Mouse (Mus musculus): ENCODE data around the gene Palm2. TPM values are rescaled to one million over a fixed set of nuclear protein-coding genes. Genes with fewer than 3 reads are reported as not detected.

The Palm2 gene
- polyA plus RNA-seq, 1 experiment: 0.05 TPM

DNA sequence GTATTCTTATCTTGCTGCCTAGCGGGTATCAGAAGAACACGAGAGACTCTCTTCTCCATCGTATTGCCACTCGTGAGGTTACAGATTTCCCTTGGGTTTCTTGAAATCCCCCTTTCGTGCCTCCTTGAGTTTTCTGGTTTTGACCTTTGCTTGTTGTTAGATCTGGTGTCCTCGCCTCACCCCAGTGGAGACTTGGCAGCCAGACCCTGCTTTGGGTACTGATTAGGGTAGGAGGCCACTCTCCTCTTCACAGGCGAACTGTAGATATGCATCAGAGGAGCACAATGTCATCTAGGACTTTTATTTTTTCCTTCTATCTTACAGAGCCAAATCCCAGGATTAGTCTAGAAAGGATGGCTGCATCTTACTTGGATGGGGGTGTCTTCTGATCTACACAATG is 10.0 kb upstream of the Palm2 start:
- no peaks in the 10 kb centered on the region for H3K36me3 ChIP-seq (ENCODE audit: control insufficient read depth, insufficient read depth, low read length)
- DNase-seq: no peak
- H3K4me1 ChIP-seq (ENCODE audit: control insufficient read depth, insufficient read depth, low read length): no peaks in the 10 kb centered on the region
- 83% methylated on average over 7 of the region's 7 CpGs for WGBS
- H3K27ac ChIP-seq (ENCODE audit: insufficient read depth, low read depth, low read length): no peak overlapping the region
- no peaks in the 10 kb centered on the region for H3K27me3 ChIP-seq (replicated peaks; ENCODE audit: control insufficient read depth, insufficient read depth, low read length)
- no peak overlapping the region for H3K4me3 ChIP-seq (ENCODE audit: insufficient read depth, low read depth, low read length)
- no peak for TF ChIP-seq POLR2A (IDR thresholded peaks at IDR 0.05; ENCODE audit: low read depth, low read length)
- no peak for TF ChIP-seq CTCF (conservative IDR thresholded peaks at IDR 0.05; ENCODE audit: insufficient read depth, insufficient read length, low read depth, low read length)

DNA sequence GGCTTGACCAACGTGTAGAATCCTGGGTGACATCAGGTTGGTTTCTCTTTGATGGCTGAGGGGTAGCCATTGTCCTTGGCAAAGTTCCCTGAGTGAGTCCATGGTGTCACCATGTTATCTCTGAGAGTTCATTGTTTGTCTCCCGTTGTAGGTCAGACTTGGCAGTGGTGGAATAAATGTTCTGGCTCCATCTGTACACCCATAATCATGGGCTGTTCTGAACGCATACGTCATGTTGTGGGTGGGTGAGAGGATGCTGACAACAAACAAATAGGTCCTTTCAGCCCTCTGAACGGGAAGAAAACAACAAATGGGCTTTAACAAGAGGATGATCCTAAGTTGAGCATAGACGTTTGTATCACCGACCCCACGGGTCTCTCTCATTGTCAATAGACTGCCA is 5.7 kb upstream of the Palm2 start:
- no peaks in the 10 kb centered on the region for H3K36me3 ChIP-seq (ENCODE audit: control insufficient read depth, insufficient read depth, low read length)
- no peak overlapping the region for H3K27ac ChIP-seq (ENCODE audit: insufficient read depth, low read depth, low read length)
- H3K4me3 ChIP-seq (ENCODE audit: insufficient read depth, low read depth, low read length): no peak overlapping the region
- H3K27me3 ChIP-seq (replicated peaks; ENCODE audit: control insufficient read depth, insufficient read depth, low read length): no peaks in the 10 kb centered on the region
- WGBS: 80% methylated on average over 8 of the region's 8 CpGs
- no peak for DNase-seq
- H3K4me1 ChIP-seq (ENCODE audit: control insufficient read depth, insufficient read depth, low read length): no peaks in the 10 kb centered on the region
- TF ChIP-seq POLR2A (IDR thresholded peaks at IDR 0.05; ENCODE audit: low read depth, low read length) (no peak), CTCF (conservative IDR thresholded peaks at IDR 0.05; ENCODE audit: insufficient read depth, insufficient read length, low read depth, low read length) (no peak)

DNA sequence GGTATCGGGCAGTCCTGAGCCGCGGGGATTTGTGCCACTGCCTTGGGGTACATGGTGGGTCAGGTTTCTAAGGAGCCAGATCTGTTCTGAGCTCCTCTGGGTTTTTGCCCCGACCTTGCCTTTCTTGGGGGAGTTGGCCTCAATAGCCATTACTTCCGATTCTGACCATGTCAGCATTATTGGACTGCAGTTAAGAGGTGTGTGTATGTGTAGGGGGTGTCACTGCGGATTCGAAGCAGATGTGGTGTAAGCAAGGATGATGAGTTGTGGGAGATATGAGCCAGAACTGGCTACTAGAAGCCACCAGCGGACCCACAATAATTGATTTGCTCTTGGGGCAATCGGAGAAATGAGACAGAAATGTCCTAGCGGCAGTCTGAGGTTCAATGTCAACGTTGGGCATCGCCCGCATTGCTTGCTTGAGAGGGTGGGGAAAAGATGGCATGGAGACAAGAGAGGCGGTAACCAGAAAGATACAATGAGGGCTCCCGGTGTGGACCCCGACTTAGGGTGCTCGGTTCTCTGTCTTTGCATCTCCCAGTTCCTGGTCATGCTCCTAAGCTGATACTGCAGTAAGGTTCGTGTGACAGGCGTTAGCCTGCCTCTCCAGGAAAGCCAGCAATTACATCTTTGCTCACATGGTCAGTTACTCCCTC is 786 bp downstream of the Palm2 start:
- 19% methylated on average over 19 of the region's 19 CpGs for WGBS
- H3K4me3 ChIP-seq (ENCODE audit: insufficient read depth, low read depth, low read length): no peak overlapping the region

DNA sequence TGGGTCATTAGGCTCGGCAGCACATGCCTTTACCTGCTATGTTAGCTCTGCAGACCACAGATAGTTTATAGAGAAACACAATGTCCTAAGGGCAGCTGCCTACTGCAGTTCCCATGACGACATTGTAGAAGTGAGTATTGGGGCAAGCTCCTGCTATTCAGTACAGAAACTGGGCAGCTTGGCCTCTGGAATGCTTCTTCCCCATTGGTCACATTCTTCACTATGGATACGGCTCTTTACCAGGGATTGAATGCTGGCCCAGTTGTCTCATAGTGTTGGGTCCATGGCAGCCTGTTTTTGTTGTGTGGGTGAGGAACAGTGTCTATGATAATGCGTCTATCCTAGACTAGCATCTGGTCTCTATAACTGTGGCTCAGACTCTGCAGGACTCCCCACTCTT is 2.2 kb downstream of the Palm2 start:
- H3K36me3 ChIP-seq (ENCODE audit: control insufficient read depth, insufficient read depth, low read length): no peaks in the 10 kb centered on the region
- WGBS: 76% methylated on average over 4 of the region's 4 CpGs
- peaks cover 2% of the 10 kb centered on the region; the same call in 1 of the 2 replicates for H3K27me3 ChIP-seq (replicated peaks; ENCODE audit: control insufficient read depth, insufficient read depth, low read length)
- H3K27ac ChIP-seq (ENCODE audit: insufficient read depth, low read depth, low read length): no peak overlapping the region
- no peaks in the 10 kb centered on the region for H3K4me1 ChIP-seq (ENCODE audit: control insufficient read depth, insufficient read depth, low read length)
- H3K4me3 ChIP-seq (ENCODE audit: insufficient read depth, low read depth, low read length): no peak overlapping the region
- DNase-seq: no peak
- TF ChIP-seq POLR2A (IDR thresholded peaks at IDR 0.05; ENCODE audit: low read depth, low read length) (no peak), CTCF (conservative IDR thresholded peaks at IDR 0.05; ENCODE audit: insufficient read depth, insufficient read length, low read depth, low read length) (no peak)

More for the DNA sequence above, 786 bp downstream of the Palm2 start:
- Histone ChIP-seq H3K36me3 (ENCODE audit: control insufficient read depth, insufficient read depth, low read length) (no peaks in the 10 kb centered on the region), H3K4me1 (ENCODE audit: control insufficient read depth, insufficient read depth, low read length) (no peaks in the 10 kb centered on the region), H3K27ac (ENCODE audit: insufficient read depth, low read depth, low read length) (no peak overlapping the region), H3K27me3 (replicated peaks; ENCODE audit: control insufficient read depth, insufficient read depth, low read length) (peaks cover 2% of the 10 kb centered on the region; the same call in 1 of the 2 replicates)
- DNase-seq: no peak
- no peak for TF ChIP-seq CTCF (conservative IDR thresholded peaks at IDR 0.05; ENCODE audit: insufficient read depth, insufficient read length, low read depth, low read length)
- TF ChIP-seq POLR2A (IDR thresholded peaks at IDR 0.05; ENCODE audit: low read depth, low read length): no peak

DNA sequence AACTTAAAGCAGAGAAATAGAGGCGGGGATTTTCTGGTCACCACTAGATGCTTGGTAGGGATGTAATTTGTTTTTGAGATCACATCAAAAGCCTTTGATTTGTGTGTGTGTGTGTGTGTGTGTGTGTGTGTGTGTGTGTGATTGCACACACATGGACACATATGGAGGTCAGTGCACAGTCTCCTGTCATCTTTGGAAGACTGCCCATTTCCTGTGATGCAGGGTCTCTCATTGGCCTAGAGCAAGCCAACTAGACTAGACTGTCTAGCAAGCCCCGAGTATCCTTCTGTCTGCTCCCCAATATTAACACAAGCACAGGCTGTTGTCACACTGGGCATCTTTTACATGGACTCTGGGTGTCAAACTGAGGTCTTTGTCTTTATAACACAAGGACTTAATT is 12.0 kb downstream of the Palm2 start:
- no peak for TF ChIP-seq POLR2A (IDR thresholded peaks at IDR 0.05; ENCODE audit: low read depth, low read length)
- no peak for TF ChIP-seq CTCF (conservative IDR thresholded peaks at IDR 0.05; ENCODE audit: insufficient read depth, insufficient read length, low read depth, low read length)
- no peaks in the 10 kb centered on the region for H3K36me3 ChIP-seq (ENCODE audit: control insufficient read depth, insufficient read depth, low read length)
- WGBS: 69% methylated on average over 2 of the region's 2 CpGs
- H3K27ac ChIP-seq (ENCODE audit: insufficient read depth, low read depth, low read length): no peak overlapping the region
- H3K4me1 ChIP-seq (ENCODE audit: control insufficient read depth, insufficient read depth, low read length): no peaks in the 10 kb centered on the region
- no peak overlapping the region for H3K4me3 ChIP-seq (ENCODE audit: insufficient read depth, low read depth, low read length)
- no peaks in the 10 kb centered on the region for H3K27me3 ChIP-seq (replicated peaks; ENCODE audit: control insufficient read depth, insufficient read depth, low read length)
- DNase-seq: no peak

DNA sequence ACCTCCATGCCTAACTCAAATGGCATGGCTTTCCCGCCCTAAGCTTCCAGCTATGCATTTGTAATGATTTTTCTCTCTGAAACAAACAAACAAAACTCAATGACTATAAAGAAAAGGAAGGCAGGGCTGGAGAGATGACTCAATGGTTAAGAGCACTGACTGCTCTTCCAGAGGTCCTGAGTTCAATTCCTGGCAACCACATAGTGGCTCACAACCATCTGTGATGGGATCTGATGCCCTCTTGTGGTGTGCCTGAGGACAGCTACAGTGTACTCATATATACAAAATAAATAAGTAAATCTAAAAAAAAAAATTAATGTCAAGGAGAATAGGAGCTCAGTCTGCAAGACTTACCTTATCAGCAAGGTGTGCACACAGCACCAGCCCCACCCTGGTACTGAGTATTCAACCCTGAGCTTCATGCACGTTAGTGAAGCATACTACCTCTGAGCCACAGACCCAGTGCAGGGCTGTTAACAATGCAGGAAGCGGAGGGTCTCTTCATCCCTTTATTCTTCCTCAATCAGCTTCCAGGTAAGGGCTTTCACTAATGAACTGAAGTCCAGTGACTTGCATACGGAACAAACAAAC is 12.9 kb downstream of the Palm2 start:
- no peak for DNase-seq
- H3K27ac ChIP-seq (ENCODE audit: insufficient read depth, low read depth, low read length): no peak overlapping the region
- no peaks in the 10 kb centered on the region for H3K27me3 ChIP-seq (replicated peaks; ENCODE audit: control insufficient read depth, insufficient read depth, low read length)
- no peaks in the 10 kb centered on the region for H3K36me3 ChIP-seq (ENCODE audit: control insufficient read depth, insufficient read depth, low read length)
- H3K4me1 ChIP-seq (ENCODE audit: control insufficient read depth, insufficient read depth, low read length): no peaks in the 10 kb centered on the region
- TF ChIP-seq POLR2A (IDR thresholded peaks at IDR 0.05; ENCODE audit: low read depth, low read length) (no peak), CTCF (conservative IDR thresholded peaks at IDR 0.05; ENCODE audit: insufficient read depth, insufficient read length, low read depth, low read length) (no peak)
- WGBS: 88% methylated on average over 4 of the region's 4 CpGs
- no peak overlapping the region for H3K4me3 ChIP-seq (ENCODE audit: insufficient read depth, low read depth, low read length)

DNA sequence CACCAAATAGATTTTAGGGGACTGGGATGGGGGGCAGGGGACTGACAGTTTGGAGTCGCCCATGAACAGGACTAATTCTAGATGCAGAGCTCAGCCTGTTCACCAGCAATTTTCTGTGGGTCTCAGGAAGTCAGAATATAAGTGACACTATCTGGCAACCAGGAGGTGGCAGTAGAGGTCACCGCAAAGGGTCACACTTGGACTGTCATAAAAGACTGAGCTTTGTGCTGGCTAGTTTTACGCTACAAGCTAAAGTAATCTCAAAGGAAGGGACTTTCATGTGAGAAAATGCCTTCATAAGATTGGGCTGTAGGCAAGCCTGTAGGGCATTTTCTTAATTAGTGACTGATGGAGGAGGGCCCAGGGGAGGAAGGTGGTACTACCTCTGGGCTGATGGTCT is 17.8 kb downstream of the Palm2 start:
- WGBS: 22% methylated on average over 3 of the region's 3 CpGs
- TF ChIP-seq POLR2A (IDR thresholded peaks at IDR 0.05; ENCODE audit: low read depth, low read length) (no peak), CTCF (conservative IDR thresholded peaks at IDR 0.05; ENCODE audit: insufficient read depth, insufficient read length, low read depth, low read length) (peak; percentile 70)

More for the DNA sequence above, 17.8 kb downstream of the Palm2 start:
- no peak overlapping the region for H3K4me3 ChIP-seq (ENCODE audit: insufficient read depth, low read depth, low read length)
- no peaks in the 10 kb centered on the region for H3K4me1 ChIP-seq (ENCODE audit: control insufficient read depth, insufficient read depth, low read length)
- H3K27me3 ChIP-seq (replicated peaks; ENCODE audit: control insufficient read depth, insufficient read depth, low read length): no peaks in the 10 kb centered on the region
- no peak overlapping the region for H3K27ac ChIP-seq (ENCODE audit: insufficient read depth, low read depth, low read length)
- DNase-seq: peak; percentile 43
- H3K36me3 ChIP-seq (ENCODE audit: control insufficient read depth, insufficient read depth, low read length): no peaks in the 10 kb centered on the region
